Mouse (Mus musculus) kidney, embryonic 14.5 days (tissue): ENCODE measurements around the gene D630039A03Rik. TPM values are rescaled to one million over a fixed set of nuclear protein-coding genes. Genes with fewer than 3 reads are reported as not detected.
A peak's percentile ranks its signal among the peaks of the same experiment; 100 is the strongest.

Source experiments
- ATAC-seq: fragments of 200-750 bp; cut with Nextera tagmentation; 2 replicates; pipeline ENCODE4 v1.8.0; 2017; ENCODE audit warnings: moderate number of reproducible peaks, mild to moderate bottlenecking, moderate TSS enrichment, moderate library complexity; ENCODE audit not compliant: low FRiP score, low TSS enrichment
- H3K27ac ChIP-seq: fragments of 300-500 bp; sonication (generic); 2 replicates; pipeline ENCODE4 v1.5.1; 2014; ENCODE audit warnings: low read depth, mild to moderate bottlenecking, low read length, moderate library complexity, mixed read lengths
- H3K27me3 ChIP-seq: fragments of 300-500 bp; sonication (generic); 2 replicates; pipeline ENCODE4 v1.6.1; 2014; ENCODE audit warnings: mild to moderate bottlenecking, low read length; ENCODE audit not compliant: control insufficient read depth, insufficient read depth
- H3K36me3 ChIP-seq: fragments of 300-500 bp; sonication (generic); 2 replicates; pipeline ENCODE4 v1.6.1; 2014; ENCODE audit warnings: low read length, mixed read lengths; ENCODE audit not compliant: control insufficient read depth, insufficient read depth
- H3K4me1 ChIP-seq: fragments of 300-500 bp; sonication (generic); 2 replicates; pipeline ENCODE4 v1.6.1; 2014; ENCODE audit warnings: low read length, mixed read lengths; ENCODE audit not compliant: control insufficient read depth, insufficient read depth
- H3K4me2 ChIP-seq: fragments of 300-500 bp; sonication (generic); replicated peaks from 2 replicates; pipeline ENCODE4 v1.6.1; 2014; ENCODE audit warnings: low read depth, mild to moderate bottlenecking, low read length
- H3K4me3 ChIP-seq: fragments of 300-500 bp; sonication (generic); 2 replicates; pipeline ENCODE4 v1.5.1; 2014; ENCODE audit warnings: mild to moderate bottlenecking, low read length
- H3K9ac ChIP-seq: fragments of 300-500 bp; sonication (generic); 2 replicates; pipeline ENCODE4 v1.6.1; 2014; ENCODE audit warnings: low read depth, mild to moderate bottlenecking, low read length, moderate library complexity
- H3K9me3 ChIP-seq: fragments of 300-500 bp; sonication (generic); 2 replicates; pipeline ENCODE4 v1.6.1; 2016; ENCODE audit warnings: low read length; ENCODE audit not compliant: control insufficient read depth
- WGBS: fragments of 180-500 bp; shearing (Covaris S2); extraction: QIAGEN DNeasy Blood & Tissue Kit; methylation state at CpG from one replicate; pipeline ENCODE4 v1.1.7; 2014; 5-methylcytosine and 5-hydroxymethylcytosine counted together
- polyA plus RNA-seq: library from polyadenylated mRNA; unstranded; fragments of >200 nt; fragmentation: Nextera tagmentation; extraction: Ambion mirVana; gene quantifications from 2 replicates; pipeline ENCODE4 v1.2.1, GENCODE M21; 2014

The D630039A03Rik gene
- polyA plus RNA-seq, 1 experiment from 2014 or later, result 1.0 TPM

DNA sequence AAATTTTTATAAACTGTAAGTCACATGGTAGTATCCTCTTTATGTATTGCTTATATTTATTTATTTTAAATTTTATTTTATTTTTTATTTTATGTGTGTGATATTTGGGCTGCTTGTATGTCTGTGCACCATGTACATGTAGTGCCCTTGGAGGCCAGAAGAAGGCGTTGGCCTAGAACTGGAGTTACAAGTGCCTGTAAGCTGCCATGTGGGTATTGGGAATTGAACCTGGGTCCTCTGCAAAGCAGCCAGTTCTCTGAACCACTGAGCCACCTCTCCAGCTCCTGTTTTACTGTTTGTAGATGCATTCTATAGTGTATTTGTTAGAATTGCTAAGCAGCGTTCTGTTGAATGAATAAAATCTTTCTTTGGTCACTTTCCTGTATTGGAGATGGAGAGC, 27.9 kb downstream of the D630039A03Rik start:
- ATAC-seq, result no peak
- Histone ChIP-seq H3K4me1 (peaks cover 5% of the 10 kb centered on the region; the same call in 1 of the 2 replicates), H3K9ac (no peak overlapping the region), H3K9me3 (no peaks in the 10 kb centered on the region), H3K27ac (no peak overlapping the region), H3K4me2 (no peak overlapping the region), H3K27me3 (no peaks in the 10 kb centered on the region), H3K4me3 (no peak overlapping the region), H3K36me3 (no peaks in the 10 kb centered on the region)
- WGBS, result 95% methylated on average over 2 of the region's 2 CpGs

DNA sequence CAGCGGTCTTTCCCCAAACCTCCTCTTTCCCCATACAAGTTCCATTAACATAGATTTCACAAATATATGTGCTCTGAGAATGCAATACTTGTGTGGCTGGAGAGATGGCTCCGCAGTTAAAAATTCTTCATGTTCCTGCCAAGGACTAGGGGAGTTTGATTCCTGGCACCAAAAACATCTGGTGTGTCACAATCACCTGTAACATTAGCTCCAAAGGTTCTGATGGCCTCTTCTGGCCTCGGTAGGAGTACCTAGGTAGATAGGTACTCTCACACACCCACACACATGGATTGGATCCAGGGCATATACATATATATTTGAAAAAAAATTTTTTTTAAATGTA, 29.2 kb downstream of the D630039A03Rik start:
- ATAC-seq, result no peak
- no peaks in the 10 kb centered on the region for H3K9me3 ChIP-seq
- no peaks in the 10 kb centered on the region for H3K27me3 ChIP-seq
- WGBS, result 88% methylated on average over 3 of the region's 3 CpGs
- no peak overlapping the region for H3K27ac ChIP-seq
- no peaks in the 10 kb centered on the region for H3K36me3 ChIP-seq
- H3K9ac ChIP-seq, result no peak overlapping the region
- no peak overlapping the region for H3K4me3 ChIP-seq
- H3K4me2 ChIP-seq, result no peak overlapping the region
- H3K4me1 ChIP-seq, result peaks cover 5% of the 10 kb centered on the region; the same call in 1 of the 2 replicates

DNA sequence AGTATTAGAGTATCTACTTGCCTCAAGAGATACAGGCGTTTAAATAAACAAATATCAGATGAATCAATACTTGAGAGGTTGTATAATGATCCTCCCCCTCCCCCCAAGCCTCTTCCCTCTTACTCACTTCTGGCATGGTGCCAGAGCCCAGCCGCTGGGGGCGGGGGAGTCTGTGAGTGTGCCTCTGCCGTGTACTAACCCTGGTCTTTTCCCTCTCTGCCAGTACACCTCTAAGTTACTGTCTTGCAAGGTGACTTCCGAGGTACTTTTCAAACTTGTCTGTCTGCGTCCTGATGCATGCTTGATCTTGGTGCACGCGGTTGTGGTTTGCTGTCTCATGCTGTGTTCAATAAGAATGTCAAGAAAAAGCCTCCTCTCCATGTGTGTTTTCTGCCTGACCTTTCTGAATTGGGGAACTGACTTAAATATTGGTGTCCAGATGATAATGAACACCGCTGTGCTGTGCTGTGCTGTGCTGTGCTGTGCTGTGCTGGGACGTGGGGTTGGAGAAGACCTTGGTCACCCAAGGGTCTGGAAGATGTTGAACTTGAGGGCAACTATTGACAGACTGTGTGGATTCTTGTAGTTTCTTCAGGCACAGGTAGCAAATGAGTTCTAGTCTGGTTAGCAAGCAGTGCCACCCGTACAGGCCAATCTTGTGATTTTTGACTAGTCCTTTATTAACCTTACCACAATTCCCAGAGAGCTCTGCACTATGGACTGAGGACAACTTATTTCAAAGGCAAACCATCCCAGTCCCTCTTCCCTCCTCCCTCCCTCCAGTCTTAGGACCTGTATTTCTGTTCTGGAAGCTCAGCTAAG, 29.8 kb downstream of the D630039A03Rik start:
- Histone ChIP-seq H3K27me3 (no peaks in the 10 kb centered on the region), H3K4me2 (no peak overlapping the region), H3K4me3 (no peak overlapping the region), H3K36me3 (no peaks in the 10 kb centered on the region), H3K9me3 (no peaks in the 10 kb centered on the region), H3K9ac (no peak overlapping the region), H3K27ac (no peak overlapping the region), H3K4me1 (peaks cover 5% of the 10 kb centered on the region; the same call in 1 of the 2 replicates)
- 68% methylated on average over 11 of the region's 11 CpGs for WGBS
- ATAC-seq, result no peak

DNA sequence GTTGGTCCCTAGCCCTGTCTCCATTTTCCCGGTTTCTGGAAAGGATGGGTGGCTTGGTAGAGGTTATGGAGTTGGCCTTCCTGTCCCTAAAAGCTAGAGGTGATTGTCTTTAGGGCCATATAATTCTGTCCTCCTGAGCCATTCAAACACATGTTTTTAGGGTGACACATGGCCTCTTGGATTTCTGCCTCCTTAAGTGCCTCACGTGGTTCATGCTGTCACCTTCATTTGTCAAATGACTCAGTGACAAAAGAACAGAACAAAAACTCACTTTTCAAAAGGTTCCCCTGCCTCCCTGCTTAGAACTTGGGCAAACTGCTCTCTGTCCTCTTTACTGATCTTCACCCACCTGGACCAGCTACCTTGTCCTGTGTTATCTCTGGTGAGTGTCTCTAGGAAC, 30.9 kb downstream of the D630039A03Rik start:
- no peaks in the 10 kb centered on the region for H3K9me3 ChIP-seq
- H3K27me3 ChIP-seq, result no peaks in the 10 kb centered on the region
- H3K9ac ChIP-seq, result no peak overlapping the region
- peaks cover 5% of the 10 kb centered on the region; the same call in 1 of the 2 replicates for H3K4me1 ChIP-seq
- no peak overlapping the region for H3K4me2 ChIP-seq
- WGBS, result 54% methylated on average over 2 of the region's 2 CpGs
- H3K4me3 ChIP-seq, result no peak overlapping the region
- H3K27ac ChIP-seq, result no peak overlapping the region
- ATAC-seq, result no peak
- no peaks in the 10 kb centered on the region for H3K36me3 ChIP-seq

DNA sequence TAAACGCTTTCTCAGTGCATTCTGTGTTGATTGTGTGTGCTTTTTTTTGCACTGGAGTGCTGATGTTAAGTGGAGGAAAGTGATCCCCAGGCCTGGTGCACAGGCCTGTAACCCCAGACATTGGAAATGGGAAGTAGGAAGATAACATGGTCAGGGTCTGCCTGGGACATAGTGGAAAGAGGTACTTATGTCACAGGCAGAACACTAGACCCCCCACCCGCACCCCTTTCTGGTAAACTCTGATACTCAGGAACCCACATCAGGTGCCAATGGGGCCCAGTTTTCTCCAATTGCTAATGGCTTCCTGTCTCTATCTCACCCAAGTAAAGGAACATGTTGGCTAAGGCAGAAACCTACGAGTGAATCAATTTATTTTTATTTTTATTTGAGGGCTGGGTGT, 31.6 kb downstream of the D630039A03Rik start:
- Histone ChIP-seq H3K9me3 (no peaks in the 10 kb centered on the region), H3K4me2 (no peak overlapping the region), H3K4me3 (no peak overlapping the region), H3K27me3 (no peaks in the 10 kb centered on the region), H3K4me1 (peaks cover 5% of the 10 kb centered on the region; the same call in 1 of the 2 replicates), H3K36me3 (no peaks in the 10 kb centered on the region), H3K9ac (no peak overlapping the region), H3K27ac (no peak overlapping the region)
- 84% methylated on average over 3 of the region's 3 CpGs for WGBS
- ATAC-seq, result no peak

DNA sequence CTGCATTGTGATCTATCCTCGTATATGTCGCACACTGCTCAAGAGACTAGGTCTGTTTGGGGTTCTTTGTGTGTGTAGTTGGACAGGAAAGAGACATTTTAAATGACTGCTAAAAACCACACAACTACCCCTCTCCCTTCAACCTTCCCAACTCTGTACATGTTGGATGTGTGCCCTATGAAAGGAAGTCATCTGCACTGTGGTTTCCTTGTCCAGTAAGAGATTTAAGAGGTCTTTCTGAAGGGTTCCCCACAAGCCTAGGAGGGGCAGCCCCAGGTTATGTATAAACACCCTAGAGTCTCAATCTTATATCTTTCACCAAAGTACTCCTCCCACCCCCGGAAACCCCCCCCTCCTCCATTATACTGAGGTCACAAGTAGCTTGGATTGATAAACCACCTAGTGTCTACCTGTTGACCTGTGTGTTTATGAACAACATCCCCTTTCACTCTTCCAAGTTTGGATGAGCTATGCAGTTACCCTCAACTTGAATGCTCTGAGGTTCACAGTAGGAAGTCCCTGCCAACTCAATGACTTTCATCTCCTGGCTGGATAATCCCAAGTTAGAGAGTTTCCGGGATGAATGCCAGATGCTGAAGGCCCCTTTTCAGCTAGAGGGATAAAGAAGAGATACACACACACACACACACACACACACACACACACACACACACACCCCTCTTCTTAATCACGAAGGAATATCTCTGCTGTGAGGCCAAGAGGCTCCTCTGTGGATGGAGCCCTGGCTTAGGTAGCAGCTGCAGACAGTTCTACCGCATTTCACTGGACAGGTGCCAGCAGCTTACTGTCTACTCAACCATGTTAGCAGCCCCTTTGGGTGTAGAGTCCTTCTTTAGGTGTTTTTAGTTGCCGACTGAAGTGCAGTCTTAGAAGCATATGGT, 32.3 kb downstream of the D630039A03Rik start:
- no peaks in the 10 kb centered on the region for H3K36me3 ChIP-seq
- ATAC-seq, result no peak
- H3K4me2 ChIP-seq, result no peak overlapping the region
- no peak overlapping the region for H3K4me3 ChIP-seq
- H3K4me1 ChIP-seq, result peaks cover 5% of the 10 kb centered on the region; the same call in 1 of the 2 replicates
- H3K27me3 ChIP-seq, result no peaks in the 10 kb centered on the region
- 81% methylated on average over 7 of the region's 7 CpGs for WGBS
- H3K9ac ChIP-seq, result no peak overlapping the region
- no peak overlapping the region for H3K27ac ChIP-seq
- H3K9me3 ChIP-seq, result no peaks in the 10 kb centered on the region

DNA sequence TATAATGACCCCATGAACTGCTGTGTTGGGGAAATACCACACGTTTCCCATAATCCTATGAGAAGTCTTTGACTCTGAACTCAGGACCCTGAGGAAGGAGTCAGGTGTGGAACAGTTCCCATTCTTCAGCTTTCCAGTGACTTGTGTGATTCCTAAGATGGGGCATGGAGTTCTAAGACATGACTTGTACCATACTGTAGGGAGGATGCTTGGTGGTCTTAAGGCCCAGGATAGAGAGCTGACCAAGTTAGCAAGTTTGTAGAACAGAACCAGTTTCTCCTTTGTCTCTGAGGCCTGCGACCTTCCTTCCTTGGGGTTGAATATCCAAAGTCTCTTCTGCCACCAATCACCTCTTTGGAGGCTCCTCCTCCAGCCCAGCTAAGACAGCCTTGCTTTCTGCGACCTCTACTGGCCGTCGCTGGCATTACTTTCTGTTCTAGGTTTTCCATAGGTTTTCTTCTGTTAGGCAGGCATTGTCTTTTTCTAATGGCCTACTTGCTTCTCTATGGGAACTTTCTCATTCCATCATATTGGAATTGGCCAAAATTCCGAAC, 36.2 kb downstream of the D630039A03Rik start:
- Histone ChIP-seq H3K4me3 (no peak overlapping the region), H3K36me3 (no peaks in the 10 kb centered on the region), H3K4me2 (no peak overlapping the region), H3K27ac (no peak overlapping the region), H3K27me3 (no peaks in the 10 kb centered on the region), H3K4me1 (no peaks in the 10 kb centered on the region), H3K9ac (no peak overlapping the region), H3K9me3 (no peaks in the 10 kb centered on the region)
- WGBS, result 11% methylated on average over 6 of the region's 6 CpGs
- ATAC-seq, result peak; percentile 73; the same call in 1 of the 2 replicates

DNA sequence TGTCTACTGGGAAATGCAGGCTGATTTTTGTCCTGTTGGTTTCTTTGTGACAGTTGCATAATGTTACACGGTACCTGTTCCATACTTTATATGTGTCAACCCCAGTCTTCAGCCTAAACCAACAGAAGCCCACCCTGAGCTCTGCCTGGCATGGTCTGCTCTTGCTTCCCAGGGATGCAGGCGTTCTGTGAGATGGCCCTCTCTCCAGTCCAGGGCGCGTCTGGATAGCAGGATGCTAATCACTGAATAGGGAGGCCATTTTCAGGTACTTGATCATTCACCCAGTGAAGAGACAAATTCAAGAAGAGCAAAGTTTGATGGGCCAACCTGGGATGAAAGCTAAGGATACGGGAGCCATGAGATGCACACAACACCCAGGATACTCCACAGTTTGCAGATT, 37.0 kb downstream of the D630039A03Rik start:
- WGBS, result 96% methylated on average over 5 of the region's 5 CpGs
- Histone ChIP-seq H3K9me3 (no peaks in the 10 kb centered on the region), H3K27ac (no peak overlapping the region), H3K27me3 (no peaks in the 10 kb centered on the region), H3K4me1 (no peaks in the 10 kb centered on the region), H3K4me2 (no peak overlapping the region), H3K9ac (no peak overlapping the region), H3K4me3 (no peak overlapping the region), H3K36me3 (no peaks in the 10 kb centered on the region)
- no peak for ATAC-seq
